Mouse (Mus musculus): ENCODE measurements around the gene Ttc29. TPM values are rescaled to one million over a fixed set of nuclear protein-coding genes. Genes with fewer than 3 reads are reported as not detected.

Gene Ttc29
- polyA plus RNA-seq, 1 experiment from 2014 or later: not detected

DNA sequence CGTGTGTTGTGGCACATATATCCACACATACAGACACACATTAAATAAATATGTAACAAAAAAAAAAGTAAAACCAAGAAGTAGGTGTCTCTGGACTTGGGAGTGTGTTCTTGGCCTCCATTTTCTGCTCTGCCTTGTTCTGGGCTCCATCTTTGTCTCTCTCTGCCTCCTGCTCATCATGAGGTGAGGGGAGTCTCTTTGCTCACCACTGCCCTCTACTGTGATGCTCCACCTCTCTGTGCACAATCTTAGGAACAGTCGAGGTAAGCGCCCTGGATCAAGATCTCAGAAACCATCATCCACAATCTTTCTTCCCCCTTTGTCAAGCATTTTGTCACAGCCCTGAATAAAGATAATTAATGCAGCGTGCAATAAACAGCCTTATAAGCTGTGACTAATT is 72.3 kb downstream of the Ttc29 start:
- H3K27me3 ChIP-seq (replicated peaks): no peaks in the 10 kb centered on the region
- no peak overlapping the region for H3K4me3 ChIP-seq
- no peaks in the 10 kb centered on the region for H3K9me3 ChIP-seq (replicated peaks)
- no peak overlapping the region for H3K9ac ChIP-seq
- no peaks in the 10 kb centered on the region for H3K4me1 ChIP-seq
- no peak overlapping the region for H3K4me2 ChIP-seq
- WGBS (ENCODE audit: insufficient replicate concordance): 54% methylated on average over 4 of the region's 4 CpGs
- no peak overlapping the region for H3K27ac ChIP-seq
- ATAC-seq: no peak
- no peaks in the 10 kb centered on the region for H3K36me3 ChIP-seq

- Histone ChIP-seq H3K27ac (no peak overlapping the region), H3K4me2 (no peak overlapping the region), H3K36me3 (no peaks in the 10 kb centered on the region), H3K27me3 (replicated peaks) (no peaks in the 10 kb centered on the region), H3K4me1 (no peaks in the 10 kb centered on the region), H3K4me3 (no peak overlapping the region), H3K9me3 (replicated peaks) (no peaks in the 10 kb centered on the region), H3K9ac (no peak overlapping the region)
- ATAC-seq: no peak
- 59% methylated on average over 10 of the region's 10 CpGs for WGBS (ENCODE audit: insufficient replicate concordance)
Measured at GRCm38 (mm10) chr8:78289374-78289971, 76.4 kb downstream of the Ttc29 start.

DNA sequence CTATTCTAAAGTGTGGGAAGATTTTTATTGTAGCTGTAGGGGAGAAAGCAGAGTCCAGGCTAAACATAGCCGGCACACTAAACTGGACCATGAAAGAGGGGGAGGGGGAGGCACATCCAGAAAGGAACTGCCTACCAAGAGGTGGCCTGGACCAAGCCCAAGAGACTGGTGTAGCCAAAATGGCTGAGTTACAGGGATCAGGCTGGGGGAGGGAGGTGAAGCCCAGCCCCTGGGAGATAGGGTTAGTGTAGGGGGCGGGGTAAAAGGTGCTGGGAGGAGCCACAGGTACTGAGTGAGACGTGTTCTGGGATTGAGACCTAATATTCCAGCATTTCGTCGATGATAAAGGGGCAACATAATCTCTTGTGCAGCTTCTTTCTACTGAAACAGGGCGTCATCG is 77.2 kb downstream of the Ttc29 start:
- Histone ChIP-seq H3K27me3 (replicated peaks) (no peaks in the 10 kb centered on the region), H3K36me3 (no peaks in the 10 kb centered on the region), H3K4me2 (no peak overlapping the region), H3K27ac (no peak overlapping the region), H3K4me1 (no peaks in the 10 kb centered on the region), H3K9ac (no peak overlapping the region), H3K4me3 (no peak overlapping the region), H3K9me3 (replicated peaks) (no peaks in the 10 kb centered on the region)
- no peak for ATAC-seq
- WGBS (ENCODE audit: insufficient replicate concordance): 57% methylated on average over 7 of the region's 7 CpGs

- ATAC-seq: no peak
- H3K4me3 ChIP-seq: no peak overlapping the region
- H3K4me1 ChIP-seq: no peaks in the 10 kb centered on the region
- H3K4me2 ChIP-seq: no peak overlapping the region
- H3K27ac ChIP-seq: no peak overlapping the region
- no peaks in the 10 kb centered on the region for H3K9me3 ChIP-seq (replicated peaks)
- no peak overlapping the region for H3K9ac ChIP-seq
- WGBS (ENCODE audit: insufficient replicate concordance): 58% methylated on average over 5 of the region's 5 CpGs
- no peaks in the 10 kb centered on the region for H3K36me3 ChIP-seq
- no peaks in the 10 kb centered on the region for H3K27me3 ChIP-seq (replicated peaks)
Measured at GRCm38 (mm10) chr8:78295494-78295893, 82.4 kb downstream of the Ttc29 start.

DNA sequence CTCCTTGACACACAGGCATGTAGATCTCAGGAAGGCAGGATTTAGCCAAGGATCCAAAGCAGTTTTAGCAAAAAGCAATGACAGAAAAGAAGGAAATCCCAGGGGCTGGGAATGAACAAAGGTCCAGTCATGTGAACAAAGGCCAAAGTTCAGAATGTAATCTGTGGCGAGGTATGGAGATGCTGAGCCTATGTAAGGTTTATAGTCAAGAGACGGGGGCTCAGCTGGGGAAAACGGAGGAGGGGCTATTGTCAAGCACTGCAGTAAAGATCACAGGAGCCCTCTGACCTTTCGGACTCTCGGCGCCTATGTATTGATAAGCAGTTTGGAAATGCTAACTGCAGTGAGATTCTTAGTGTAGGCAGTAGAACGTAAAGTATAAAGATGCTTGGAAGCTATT is 90.5 kb downstream of the Ttc29 start:
- no peaks in the 10 kb centered on the region for H3K27me3 ChIP-seq (replicated peaks)
- H3K27ac ChIP-seq: no peak overlapping the region
- WGBS (ENCODE audit: insufficient replicate concordance): 57% methylated on average over 7 of the region's 7 CpGs
- no peak for ATAC-seq
- H3K4me2 ChIP-seq: no peak overlapping the region
- H3K9ac ChIP-seq: no peak overlapping the region
- no peak overlapping the region for H3K4me3 ChIP-seq
- H3K36me3 ChIP-seq: no peaks in the 10 kb centered on the region
- no peaks in the 10 kb centered on the region for H3K4me1 ChIP-seq
- no peaks in the 10 kb centered on the region for H3K9me3 ChIP-seq (replicated peaks)

DNA sequence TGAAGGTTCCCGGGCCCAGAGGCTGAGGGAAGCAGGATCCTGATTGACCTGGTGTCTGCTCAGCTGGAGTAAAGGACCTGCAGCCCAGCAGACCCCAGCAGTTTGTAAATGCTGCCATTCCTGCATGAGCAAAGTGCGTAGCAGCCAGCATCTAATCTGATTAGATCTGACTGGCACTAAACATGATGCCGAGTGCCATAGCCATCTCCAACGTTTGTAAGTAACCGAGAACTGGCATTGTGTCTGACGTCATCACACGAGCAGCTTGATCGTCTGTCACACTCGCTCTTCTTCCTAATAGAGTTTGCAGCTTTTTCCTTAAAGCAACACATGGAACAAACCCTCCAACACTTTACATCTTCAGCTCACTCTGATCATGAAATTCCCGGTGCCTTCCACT is 93.5 kb downstream of the Ttc29 start:
- Histone ChIP-seq H3K27ac (no peak overlapping the region), H3K4me2 (no peak overlapping the region), H3K27me3 (replicated peaks) (no peaks in the 10 kb centered on the region), H3K36me3 (no peaks in the 10 kb centered on the region), H3K9me3 (replicated peaks) (no peaks in the 10 kb centered on the region), H3K4me1 (no peaks in the 10 kb centered on the region), H3K4me3 (no peak overlapping the region), H3K9ac (no peak overlapping the region)
- ATAC-seq: no peak
- 52% methylated on average over 10 of the region's 10 CpGs for WGBS (ENCODE audit: insufficient replicate concordance)

DNA sequence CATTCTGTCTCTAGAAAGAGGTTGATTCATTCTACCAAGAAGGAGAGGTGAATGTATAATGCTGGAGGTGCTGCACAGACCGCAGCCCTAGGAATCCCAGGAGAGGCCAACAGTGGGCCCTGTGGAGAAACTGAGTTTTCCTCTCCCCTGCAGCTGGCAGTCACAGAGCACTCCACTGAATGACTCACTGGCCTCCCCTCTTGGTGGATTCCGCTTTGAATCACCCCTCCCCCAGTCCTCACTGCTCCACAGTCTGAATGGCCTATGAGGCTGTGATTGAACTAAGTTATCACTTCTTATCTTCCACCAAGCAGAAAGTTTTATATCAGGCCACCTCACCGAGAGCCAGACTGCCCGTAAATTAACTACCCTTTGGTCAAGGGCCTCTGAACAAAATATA is 94.0 kb downstream of the Ttc29 start:
- Histone ChIP-seq H3K27me3 (replicated peaks) (no peaks in the 10 kb centered on the region), H3K27ac (no peak overlapping the region), H3K4me3 (no peak overlapping the region), H3K36me3 (no peaks in the 10 kb centered on the region), H3K9ac (no peak overlapping the region), H3K4me1 (no peaks in the 10 kb centered on the region), H3K4me2 (no peak overlapping the region), H3K9me3 (replicated peaks) (no peaks in the 10 kb centered on the region)
- 35% methylated on average over 4 of the region's 4 CpGs for WGBS (ENCODE audit: insufficient replicate concordance)
- ATAC-seq: no peak

DNA sequence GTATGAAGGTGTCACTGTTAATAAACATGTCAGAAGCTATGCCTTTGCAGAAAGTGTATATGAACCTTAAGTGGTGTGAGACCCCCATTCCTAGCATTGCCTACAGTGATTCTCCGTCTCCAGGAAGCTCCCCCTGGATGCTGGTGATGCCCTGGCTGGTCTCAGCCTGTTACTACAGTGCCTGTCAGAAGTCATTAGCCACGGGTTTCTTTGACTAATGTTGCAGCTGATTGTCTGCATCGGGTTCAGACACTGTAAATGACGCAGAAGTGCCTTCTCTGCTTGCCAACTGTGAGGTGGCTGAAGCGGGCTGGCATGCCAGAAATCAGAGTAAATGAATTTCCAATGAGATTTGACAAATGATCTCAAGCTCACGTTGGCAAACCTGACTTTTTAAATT is 96.4 kb downstream of the Ttc29 start:
- Histone ChIP-seq H3K27me3 (replicated peaks) (no peaks in the 10 kb centered on the region), H3K9me3 (replicated peaks) (no peaks in the 10 kb centered on the region), H3K9ac (no peak overlapping the region), H3K27ac (no peak overlapping the region), H3K4me1 (no peaks in the 10 kb centered on the region), H3K36me3 (no peaks in the 10 kb centered on the region), H3K4me3 (no peak overlapping the region), H3K4me2 (no peak overlapping the region)
- 60% methylated on average over 6 of the region's 6 CpGs for WGBS (ENCODE audit: insufficient replicate concordance)
- ATAC-seq: no peak

DNA sequence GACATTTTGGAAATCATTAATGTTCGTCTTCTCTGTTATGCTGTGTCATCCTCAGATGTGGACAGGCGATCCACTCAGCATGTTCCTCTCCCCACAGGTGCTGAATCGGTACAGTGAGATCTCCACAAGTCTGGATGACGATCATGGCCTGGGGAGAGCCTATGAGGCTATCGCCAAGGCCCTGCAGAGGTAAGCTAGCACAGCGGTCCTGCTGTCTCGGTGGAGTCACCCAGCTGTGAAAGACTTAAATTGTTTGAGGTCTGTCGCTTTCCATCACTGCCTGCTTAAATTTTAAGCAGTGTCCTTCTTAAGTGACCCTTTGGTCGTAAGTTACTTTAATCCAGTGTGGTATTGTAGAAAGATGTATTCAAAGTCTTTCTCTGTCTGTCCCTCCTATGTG is 102.5 kb downstream of the Ttc29 start:
- H3K4me2 ChIP-seq: no peak overlapping the region
- H3K9me3 ChIP-seq (replicated peaks): no peaks in the 10 kb centered on the region
- WGBS (ENCODE audit: insufficient replicate concordance): 62% methylated on average over 9 of the region's 9 CpGs
- ATAC-seq: no peak
- H3K27me3 ChIP-seq (replicated peaks): no peaks in the 10 kb centered on the region
- no peaks in the 10 kb centered on the region for H3K4me1 ChIP-seq
- H3K4me3 ChIP-seq: no peak overlapping the region
- no peak overlapping the region for H3K27ac ChIP-seq
- H3K9ac ChIP-seq: no peak overlapping the region
- no peaks in the 10 kb centered on the region for H3K36me3 ChIP-seq

- H3K4me3 ChIP-seq: no peak overlapping the region
- no peak overlapping the region for H3K27ac ChIP-seq
- no peaks in the 10 kb centered on the region for H3K9me3 ChIP-seq (replicated peaks)
- H3K4me1 ChIP-seq: no peaks in the 10 kb centered on the region
- H3K9ac ChIP-seq: no peak overlapping the region
- H3K27me3 ChIP-seq (replicated peaks): no peaks in the 10 kb centered on the region
- WGBS (ENCODE audit: insufficient replicate concordance): 52% methylated on average over 2 of the region's 2 CpGs
- no peak overlapping the region for H3K4me2 ChIP-seq
- ATAC-seq: no peak
- H3K36me3 ChIP-seq: no peaks in the 10 kb centered on the region
Measured at GRCm38 (mm10) chr8:78317666-78318065, 104.6 kb downstream of the Ttc29 start.

DNA sequence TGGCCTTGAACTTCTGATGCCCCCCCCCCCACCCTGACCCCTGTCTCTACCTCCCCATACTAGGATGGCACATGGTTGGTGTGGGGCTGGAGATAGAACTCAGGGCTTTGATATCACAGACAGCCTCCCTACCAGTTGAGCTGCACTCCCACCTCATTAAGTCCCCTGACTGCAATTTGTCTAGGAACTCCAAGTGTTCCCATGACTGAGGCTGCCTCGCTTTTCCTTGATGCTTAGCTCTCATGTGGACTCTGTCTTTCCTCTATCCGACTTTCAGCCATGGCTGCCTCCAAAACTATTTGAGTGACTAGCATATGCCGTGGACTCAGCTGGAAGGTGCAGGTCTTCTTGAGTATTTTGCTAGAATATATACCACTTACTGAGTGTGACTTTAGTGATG is 110.3 kb downstream of the Ttc29 start:
- H3K9me3 ChIP-seq (replicated peaks): no peaks in the 10 kb centered on the region
- ATAC-seq: no peak
- H3K27ac ChIP-seq: no peak overlapping the region
- no peak overlapping the region for H3K4me2 ChIP-seq
- no peaks in the 10 kb centered on the region for H3K36me3 ChIP-seq
- H3K27me3 ChIP-seq (replicated peaks): no peaks in the 10 kb centered on the region
- WGBS (ENCODE audit: insufficient replicate concordance): 54% methylated on average over 3 of the region's 3 CpGs
- no peaks in the 10 kb centered on the region for H3K4me1 ChIP-seq
- H3K9ac ChIP-seq: no peak overlapping the region
- no peak overlapping the region for H3K4me3 ChIP-seq

- 44% methylated on average over 11 of the region's 11 CpGs for WGBS (ENCODE audit: insufficient replicate concordance)
Measured at GRCm38 (mm10) chr8:78340689-78341529, 127.8 kb downstream of the Ttc29 start.

More at GRCm38 (mm10) chr8:78340689-78341529, 127.8 kb downstream of the Ttc29 start:
- Histone ChIP-seq H3K4me2 (no peak overlapping the region), H3K27ac (no peak overlapping the region), H3K4me1 (no peaks in the 10 kb centered on the region), H3K4me3 (no peak overlapping the region), H3K9ac (no peak overlapping the region), H3K36me3 (no peaks in the 10 kb centered on the region), H3K9me3 (replicated peaks) (no peaks in the 10 kb centered on the region), H3K27me3 (replicated peaks) (no peaks in the 10 kb centered on the region; the same call in 1 of the 2 replicates)
- no peak for ATAC-seq

Data from liver, embryonic 12.5 days (tissue).